Mouse (Mus musculus) heart, adult 2 months (tissue): ENCODE measurements at regions not wholly inside any gene's neighbourhood (a gene's known extent, or its start where the extent isn't known, plus 50 kb on each side); places are given as distances from the start of the nearest gene placed in this dataset.
A peak's percentile ranks its signal among the peaks of the same experiment; 100 is the strongest.
"Not testable (repeated sequence)": the region's sequence is repeated elsewhere in the genome, so short reads cannot be mapped to it uniquely, and the experiment has no call there.

Experiments used
- DNase-seq, 2 experiments: peaks; one replicate each; pipeline ENCODE4 v3.0.0; 2021
- H3K27ac ChIP-seq: fragments of 200-600 bp; 2 replicates; pipeline ENCODE4 v1.8.1; 2022
- H3K27me3 ChIP-seq: fragments of 200-500 bp; 2 replicates; pipeline ENCODE4 v1.6.1; 2012; ENCODE audit warnings: mild to moderate bottlenecking, low read length, inconsistent platforms, mixed read lengths; ENCODE audit not compliant: control insufficient read depth, insufficient read depth
- H3K36me3 ChIP-seq: fragments of 200-500 bp; 2 replicates; pipeline ENCODE4 v1.6.1; 2012; ENCODE audit warnings: low read length, inconsistent platforms; ENCODE audit not compliant: control insufficient read depth, insufficient read depth
- H3K4me1 ChIP-seq: fragments of 200-500 bp; 2 replicates; pipeline ENCODE4 v1.6.1; 2011; ENCODE audit warnings: low read length; ENCODE audit not compliant: control insufficient read depth, insufficient read depth
- H3K4me3 ChIP-seq: fragments of 200-600 bp; 2 replicates; pipeline ENCODE4 v1.8.1; 2022
- H3K79me2 ChIP-seq: fragments of 200-500 bp; replicated peaks from 2 replicates; pipeline ENCODE4 v1.6.1; 2012; ENCODE audit warnings: mild to moderate bottlenecking, inconsistent platforms, low read length, moderate library complexity, mixed read lengths; ENCODE audit not compliant: control insufficient read depth, insufficient read depth
- H3K9ac ChIP-seq: fragments of 200-500 bp; 2 replicates; pipeline ENCODE4 v1.6.1; 2012; ENCODE audit warnings: low read depth, mild to moderate bottlenecking, control low read depth, inconsistent platforms, low read length, mixed read lengths
- CTCF ChIP-seq: fragments of 200-600 bp; IDR thresholded peaks from 2 replicates; pipeline ENCODE4 v1.8.1; 2022; ENCODE audit warnings: antibody characterized with exemption, mild to moderate bottlenecking, moderate library complexity
- EP300 ChIP-seq: fragments of 200-500 bp; IDR thresholded peaks from 2 replicates; pipeline ENCODE4 v1.6.1; 2011; ENCODE audit warnings: low read depth, low read length, control low read depth; ENCODE audit not compliant: insufficient read depth
- POLR2A ChIP-seq: fragments of 200-500 bp; IDR thresholded peaks from 2 replicates; pipeline ENCODE4 v1.6.1; 2011; ENCODE audit warnings: mild to moderate bottlenecking, low read depth, low read length, control low read depth; ENCODE audit not compliant: insufficient read depth
- WGBS: fragments of 180-500 bp; shearing (Covaris S2); methylation state at CpG from one replicate; pipeline ENCODE4 v1.1.7; 2018; 5-methylcytosine and 5-hydroxymethylcytosine counted together
- intact Hi-C: fragments of 180-260 bp; cut with DNase I; formaldehyde crosslinking; loops from one replicate; pipeline ENCODE4 v1.15.1; 2025

- Histone ChIP-seq H3K79me2 (no peaks in the 10 kb centered on the region), H3K4me3 (no peak overlapping the region), H3K4me1 (no peaks in the 10 kb centered on the region), H3K27ac (no peak overlapping the region), H3K27me3 (no peaks in the 10 kb centered on the region), H3K9ac (no peak overlapping the region), H3K36me3 (no peaks in the 10 kb centered on the region)
- intact Hi-C loops, result no loop called here
- no peak for DNase-seq
- no peak for TF ChIP-seq POLR2A
- no peak for TF ChIP-seq EP300
- no peak for TF ChIP-seq CTCF
Observed at GRCm38 (mm10) chr10:31143856-31144488, 169.2 kb upstream of the Hddc2 start.

- no peaks in the 10 kb centered on the region for H3K79me2 ChIP-seq
- TF ChIP-seq POLR2A (no peak), CTCF (no peak), EP300 (no peak)
- H3K36me3 ChIP-seq, result no peaks in the 10 kb centered on the region
- H3K27me3 ChIP-seq, result no peaks in the 10 kb centered on the region
- 77% methylated on average over 3 of the region's 3 CpGs for WGBS
- no peak for DNase-seq
- intact Hi-C loops, result no loop called here
- no peak overlapping the region for H3K9ac ChIP-seq
- H3K4me3 ChIP-seq, result no peak overlapping the region
- H3K27ac ChIP-seq, result no peak overlapping the region
- no peaks in the 10 kb centered on the region for H3K4me1 ChIP-seq
Observed at GRCm38 (mm10) chr10:31144489-31144872, 168.7 kb upstream of the Hddc2 start.

- 21% methylated on average over 15 of the region's 15 CpGs for WGBS
- no peaks in the 10 kb centered on the region for H3K79me2 ChIP-seq
- H3K9ac ChIP-seq, result no peak overlapping the region
- peak; percentile 64 to 72 for DNase-seq
- H3K36me3 ChIP-seq, result no peaks in the 10 kb centered on the region
- no peaks in the 10 kb centered on the region for H3K27me3 ChIP-seq
- intact Hi-C loops, result no loop called here
- H3K4me3 ChIP-seq, result no peak overlapping the region
- no peak overlapping the region; the same call in 1 of the 2 replicates for H3K27ac ChIP-seq
- TF ChIP-seq EP300, result no peak
- TF ChIP-seq CTCF, result no peak
- no peak for TF ChIP-seq POLR2A
- peaks cover 3% of the 10 kb centered on the region for H3K4me1 ChIP-seq
Observed at GRCm38 (mm10) chr10:31173169-31173686, 140.0 kb upstream of the Hddc2 start.

- 56% methylated on average over 1 of the region's 1 CpGs for WGBS
- no peak for TF ChIP-seq POLR2A
- intact Hi-C loops, result no loop called here
Observed at GRCm38 (mm10) chr10:31189577-31189976, 123.6 kb upstream of the Hddc2 start.

GRCm38 (mm10) chr10:31212164-31212563 lies 101.0 kb upstream of the Hddc2 start:
- H3K4me1 ChIP-seq, intact Hi-C loops: not testable (repeated sequence)
- WGBS, result 88% methylated on average over 8 of the region's 8 CpGs

More at GRCm38 (mm10) chr10:31189577-31189976, 123.6 kb upstream of the Hddc2 start:
- H3K27ac ChIP-seq, result no peak overlapping the region
- no peak overlapping the region for H3K4me3 ChIP-seq
- H3K79me2 ChIP-seq, result no peaks in the 10 kb centered on the region
- H3K36me3 ChIP-seq, result no peaks in the 10 kb centered on the region
- H3K27me3 ChIP-seq, result no peaks in the 10 kb centered on the region
- H3K9ac ChIP-seq, result no peak overlapping the region
- DNase-seq, result no peak
- no peaks in the 10 kb centered on the region for H3K4me1 ChIP-seq

GRCm38 (mm10) chr10:31212778-31213454 lies 100.3 kb upstream of the Hddc2 start:
- Histone ChIP-seq H3K27ac (no peak overlapping the region), H3K4me3 (no peak overlapping the region), H3K79me2 (no peaks in the 10 kb centered on the region), H3K27me3 (no peaks in the 10 kb centered on the region), H3K9ac (no peak overlapping the region), H3K36me3 (no peaks in the 10 kb centered on the region), H3K4me1 (no peaks in the 10 kb centered on the region)
- 83% methylated on average over 2 of the region's 2 CpGs for WGBS
- no peak for DNase-seq
- TF ChIP-seq EP300, result no peak
- no peak for TF ChIP-seq POLR2A
- no peak for TF ChIP-seq CTCF
- intact Hi-C loops, result no loop called here

More at GRCm38 (mm10) chr10:31212164-31212563, 101.0 kb upstream of the Hddc2 start:
- not testable (repeated sequence) for H3K79me2 ChIP-seq, H3K36me3 ChIP-seq, H3K27me3 ChIP-seq, H3K4me3 ChIP-seq, H3K27ac ChIP-seq, DNase-seq, H3K9ac ChIP-seq
